Mouse (Mus musculus) CH12.LX (cell line): ENCODE results near the gene Sgsh.

ENCODE experiments used
- CTCF ChIP-seq, 2 experiments: IDR thresholded peaks in 1 of 2; conservative IDR thresholded peaks in 1 of 2; 2 replicates each; pipeline ENCODE4 v1.5.1; 2011 to 2012; ENCODE audit warnings: low read depth in 2 of 2, low read length in 2 of 2, improper control_type of control experiment in 1 of 2, inconsistent platforms in 1 of 2, mild to moderate bottlenecking in 1 of 2, moderate library complexity in 1 of 2
- PAX5 ChIP-seq: IDR thresholded peaks from 2 replicates; pipeline ENCODE4 v1.6.1; 2012; ENCODE audit warnings: low read length, inconsistent platforms, mixed read lengths
- POLR2AphosphoS2 ChIP-seq: IDR thresholded peaks from 2 replicates; pipeline ENCODE4 v1.6.1; 2011; ENCODE audit warnings: low read depth, low read length, improper control_type of control experiment
- RCOR1 ChIP-seq: conservative IDR thresholded peaks from 2 replicates; pipeline ENCODE4 v1.6.1; 2012; ENCODE audit warnings: low read depth, mild to moderate bottlenecking, inconsistent platforms, low read length, improper control_type of control experiment
- TCF12 ChIP-seq: IDR thresholded peaks from 2 replicates; pipeline ENCODE4 v1.6.1; 2014; ENCODE audit warnings: low read depth, mild to moderate bottlenecking, inconsistent platforms, low read length, improper control_type of control experiment
- UBTF ChIP-seq: IDR thresholded peaks from 2 replicates; pipeline ENCODE4 v1.6.1; 2012; ENCODE audit warnings: low read depth, mild to moderate bottlenecking, inconsistent platforms, low read length, improper control_type of control experiment, moderate library complexity

GRCm38 (mm10) chr11:119359089-119359488 lies 3.8 kb upstream of the Sgsh start:
- TF ChIP-seq RCOR1 (no peak), TCF12 (no peak), CTCF (conservative IDR thresholded peaks at IDR 0.05 in 1 of 2, IDR thresholded peaks at IDR 0.05 in 1 of 2; ENCODE audit: low read depth in 2 of 2, low read length in 2 of 2) (no peak), UBTF (no peak), POLR2AphosphoS2 (no peak), PAX5 (no peak)
